Mouse (Mus musculus) ES-Bruce4 (cell line): ENCODE data around the gene Ccdc86.
A peak's percentile ranks its signal among the peaks of the same experiment; 100 is the strongest.

Experiments used
- CTCF ChIP-seq: IDR thresholded peaks from one replicate; pipeline ENCODE4 v1.8.1; 2011; ENCODE audit warnings: low read depth, low read length
- EP300 ChIP-seq: IDR thresholded peaks from 2 replicates; pipeline ENCODE4 v1.6.1; 2011; ENCODE audit warnings: low read depth, low read length; ENCODE audit not compliant: insufficient read depth
- POLR2A ChIP-seq: IDR thresholded peaks from one replicate; pipeline ENCODE4 v1.8.1; 2011; ENCODE audit warnings: low read length; ENCODE audit not compliant: insufficient read depth

GRCm38 (mm10) chr19:10984551-10984950, 35.5 kb upstream of the Ccdc86 start:
- TF ChIP-seq CTCF = peak; percentile 13
- TF ChIP-seq POLR2A = no peak
- no peak for TF ChIP-seq EP300
